Mouse (Mus musculus) brain, embryonic 14.5 days (tissue): ENCODE data around the gene Dab2ip.

ENCODE experiments used
- CTCF ChIP-seq: fragments of 200-500 bp; IDR thresholded peaks from 2 replicates; pipeline ENCODE4 v1.5.1; 2012; ENCODE audit warnings: inconsistent platforms, mild to moderate bottlenecking, moderate library complexity, borderline replicate concordance; ENCODE audit not compliant: insufficient read depth, insufficient read length; ENCODE audit errors: extremely low read depth
- POLR2A ChIP-seq: fragments of 200-500 bp; IDR thresholded peaks from 2 replicates; pipeline ENCODE4 v1.6.1; 2012; ENCODE audit warnings: mild to moderate bottlenecking, inconsistent platforms, borderline replicate concordance; ENCODE audit not compliant: poor library complexity, insufficient read depth, insufficient read length, severe bottlenecking; ENCODE audit errors: extremely low read depth

GRCm38 (mm10) chr2:35570743-35571142, 12.7 kb downstream of the Dab2ip start:
- TF ChIP-seq POLR2A, result no peak
- TF ChIP-seq CTCF, result no peak
